Mouse (Mus musculus) liver, embryonic 14.5 days (tissue): ENCODE data around the gene Zfpl1. TPM values are rescaled to one million over a fixed set of nuclear protein-coding genes. Genes with fewer than 3 reads are reported as not detected.

Experiments
- ATAC-seq: fragments of 200-750 bp; cut with Nextera tagmentation; 2 replicates; pipeline ENCODE4 v1.8.0; 2017; ENCODE audit warnings: moderate number of reproducible peaks, mild to moderate bottlenecking, moderate library complexity; ENCODE audit not compliant: insufficient read depth
- DNase-seq, 3 experiments: peaks; one replicate each; pipeline ENCODE4 v3.0.0-alpha.2; 2012 to 2013; ENCODE audit warnings: low read depth in 3 of 3, low spot score in 3 of 3
- H3K27ac ChIP-seq: fragments of 300-500 bp; sonication (generic); 2 replicates; pipeline ENCODE4 v1.5.1; 2014; ENCODE audit warnings: moderate library complexity, mild to moderate bottlenecking, control low read depth, inconsistent platforms
- H3K27me3 ChIP-seq: fragments of 300-500 bp; sonication (generic); 2 replicates; pipeline ENCODE4 v1.6.1; 2014; ENCODE audit warnings: mild to moderate bottlenecking, low read length, moderate library complexity; ENCODE audit not compliant: control insufficient read depth, insufficient read depth
- H3K36me3 ChIP-seq: fragments of 300-500 bp; sonication (generic); replicated peaks from 2 replicates; pipeline ENCODE4 v1.6.1; 2014; ENCODE audit warnings: low read depth; ENCODE audit not compliant: control insufficient read depth, insufficient read depth
- H3K4me1 ChIP-seq, 2 experiments: fragments of 200-500 bp in 1 of 2; fragments of 300-500 bp in 1 of 2; sonication (generic) in 1 of 2; replicated peaks; 2 replicates each; pipeline ENCODE4 v1.6.1; 2012 to 2014; ENCODE audit warnings: antibody characterized with exemption in 1 of 2, inconsistent platforms in 1 of 2, low read length in 1 of 2; ENCODE audit not compliant: control insufficient read depth in 2 of 2, insufficient read depth in 2 of 2
- H3K4me2 ChIP-seq: fragments of 300-500 bp; sonication (generic); 2 replicates; pipeline ENCODE4 v1.6.1; 2014; ENCODE audit warnings: low read depth, mild to moderate bottlenecking, control low read depth, moderate library complexity
- H3K4me3 ChIP-seq, 2 experiments: fragments of 200-500 bp in 1 of 2; fragments of 300-500 bp in 1 of 2; sonication (generic) in 1 of 2; 2 replicates each; pipeline ENCODE4 v1.5.1; 2012 to 2014; ENCODE audit warnings: low read depth in 2 of 2, low read length in 2 of 2, mild to moderate bottlenecking in 2 of 2, control low read depth in 1 of 2, inconsistent platforms in 1 of 2, moderate library complexity in 1 of 2; ENCODE audit not compliant: insufficient read depth in 1 of 2
- H3K9ac ChIP-seq: fragments of 300-500 bp; sonication (generic); replicated peaks from 2 replicates; pipeline ENCODE4 v1.6.1; 2014; ENCODE audit warnings: mild to moderate bottlenecking, control low read depth, moderate library complexity
- H3K9me3 ChIP-seq: fragments of 300-500 bp; sonication (generic); 2 replicates; pipeline ENCODE4 v1.6.1; 2016; ENCODE audit warnings: low read length, mixed read lengths; ENCODE audit not compliant: control insufficient read depth
- CTCF ChIP-seq: IDR thresholded peaks from 2 replicates; pipeline ENCODE4 v1.5.1; 2016; ENCODE audit warnings: antibody characterized with exemption, low read depth, control low read depth
- EP300 ChIP-seq: IDR thresholded peaks from 2 replicates; pipeline ENCODE4 v1.6.1; 2016; ENCODE audit warnings: antibody characterized with exemption, low read depth
- WGBS: fragments of 180-500 bp; shearing (Covaris S2); extraction: QIAGEN DNeasy Blood & Tissue Kit; methylation state at CpG from one replicate; pipeline ENCODE4 v1.1.7; 2014; ENCODE audit not compliant: insufficient replicate concordance; 5-methylcytosine and 5-hydroxymethylcytosine counted together
- polyA plus RNA-seq, 2 experiments: library from polyadenylated mRNA; depleted of rRNA in 1 of 2; stranded (reverse) in 1 of 2; unstranded in 1 of 2; fragments of >200 nt; fragmentation: Nextera tagmentation in 1 of 2; extraction: Ambion mirVana in 1 of 2; gene quantifications; 2 replicates each; pipeline versions ENCODE4 v1.2.1 to v1.2.3; 2012 to 2014

Zfpl1 gene
- polyA plus RNA-seq, 2 experiments = 18.1 to 20.8 TPM

DNA sequence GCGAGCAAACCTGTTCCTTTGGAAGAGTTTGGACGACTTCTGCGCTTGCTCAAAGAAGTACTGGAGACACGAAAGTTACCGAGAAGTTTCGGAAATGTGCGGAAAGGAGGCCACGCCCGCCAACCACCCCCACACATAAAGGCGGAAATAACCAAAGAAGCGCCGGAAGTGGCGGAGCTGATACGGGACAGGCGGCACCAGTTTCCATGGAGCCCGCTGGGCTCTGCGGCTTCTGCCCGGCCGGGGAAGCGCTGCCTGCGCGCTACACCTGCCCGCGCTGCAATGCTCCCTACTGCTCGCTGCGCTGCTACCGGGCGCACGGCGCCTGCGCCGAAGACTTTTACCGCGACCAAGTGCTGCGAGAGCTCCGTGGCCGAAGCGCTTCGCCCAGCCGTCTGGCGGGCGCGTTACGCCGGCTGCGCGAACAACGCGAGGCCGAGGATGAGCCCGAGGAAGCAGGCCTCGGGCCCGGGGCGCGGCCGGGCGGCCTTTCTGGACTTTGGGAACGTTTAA lies 23.7 kb downstream of the Zfpl1 start, which contains the start of gene Znhit2:
Gene Znhit2 (plus strand): TSS at position 172 of the 513 bp plus-strand sequence.
- TF ChIP-seq CTCF (peak; percentile 31), EP300 (peak; percentile 14; the same call in 1 of the 2 replicates)
- under 1% methylated on average over 58 of the region's 58 CpGs for WGBS
- peak within 1 kb of the TSS; percentile 66 to 97 for H3K4me3 ChIP-seq
- H3K9ac ChIP-seq = peak within 1 kb of the TSS; percentile 92
- ATAC-seq (peak; percentile 69), DNase-seq (peak; percentile 91)
- peaks cover 22 to 24% of the 10 kb centered on the region in 2 experiments for H3K4me1 ChIP-seq
- H3K9me3 ChIP-seq = no peaks in the 10 kb centered on the region
- peak within 1 kb of the TSS; percentile 86 for H3K4me2 ChIP-seq
- H3K27ac ChIP-seq = peak within 1 kb of the TSS; percentile 94
- peaks cover 24% of the 10 kb centered on the region for H3K36me3 ChIP-seq
- H3K27me3 ChIP-seq = no peaks in the 10 kb centered on the region

DNA sequence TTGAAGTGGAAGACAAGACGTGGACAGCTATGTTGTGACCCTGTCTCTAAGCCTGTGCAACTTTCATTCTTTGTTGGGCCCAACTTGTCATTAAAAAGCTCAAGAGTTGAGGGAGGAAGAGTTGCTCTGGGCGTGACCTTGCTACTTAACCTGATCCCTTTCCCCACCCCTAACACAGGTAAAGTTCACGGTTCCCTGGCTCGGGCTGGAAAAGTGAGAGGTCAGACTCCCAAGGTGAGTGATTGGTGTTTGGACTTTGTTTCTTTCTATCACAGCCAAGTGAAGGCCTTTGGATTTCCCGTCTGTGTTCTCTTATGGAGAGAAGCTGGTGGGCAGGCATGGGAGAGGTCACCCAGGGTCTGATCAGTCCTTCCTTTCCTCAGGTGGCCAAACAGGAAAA lies 25.8 kb downstream of the Zfpl1 start:
- Histone ChIP-seq H3K4me3 (peak overlapping the region; percentile 82 to 97), H3K9me3 (no peaks in the 10 kb centered on the region), H3K4me1 (peaks cover 22 to 24% of the 10 kb centered on the region in 2 experiments), H3K4me2 (peak overlapping the region; percentile 91), H3K27ac (peak overlapping the region; percentile 76), H3K36me3 (peaks cover 41% of the 10 kb centered on the region), H3K9ac (peak overlapping the region; percentile 96), H3K27me3 (no peaks in the 10 kb centered on the region)
- DNase-seq (no peak), ATAC-seq (no peak)
- no peak for TF ChIP-seq EP300
- TF ChIP-seq CTCF = no peak
- WGBS = 60% methylated on average over 5 of the region's 5 CpGs

DNA sequence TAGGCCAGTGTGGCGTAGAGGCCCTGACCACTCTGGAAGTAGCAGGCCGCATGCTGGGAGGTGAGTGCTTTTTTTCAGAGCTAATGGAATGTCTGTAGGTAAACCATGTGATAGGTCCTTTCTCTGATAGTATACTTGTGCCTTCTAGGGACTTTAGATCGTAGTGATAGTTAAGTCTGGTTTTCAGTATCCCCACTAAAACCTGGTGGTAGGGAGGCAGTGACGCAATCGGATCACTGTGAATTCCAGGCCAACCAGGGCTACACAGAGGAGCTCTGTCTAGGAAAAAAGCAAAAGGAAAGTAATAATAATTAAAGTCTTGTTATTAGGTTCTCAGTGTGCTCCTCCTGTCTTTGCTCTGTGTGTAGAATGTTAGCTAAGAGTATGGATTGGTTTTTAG lies 26.2 kb downstream of the Zfpl1 start:
- Histone ChIP-seq H3K36me3 (peaks cover 45% of the 10 kb centered on the region), H3K9ac (peak overlapping the region; percentile 96), H3K4me2 (peak overlapping the region; percentile 91), H3K4me3 (peak overlapping the region; percentile 82 to 97), H3K27ac (peak overlapping the region; percentile 76), H3K27me3 (no peaks in the 10 kb centered on the region), H3K9me3 (no peaks in the 10 kb centered on the region), H3K4me1 (peaks cover 22 to 24% of the 10 kb centered on the region in 2 experiments)
- ATAC-seq (no peak), DNase-seq (no peak)
- TF ChIP-seq CTCF = no peak
- TF ChIP-seq EP300 = no peak
- WGBS = 20% methylated on average over 5 of the region's 5 CpGs

DNA sequence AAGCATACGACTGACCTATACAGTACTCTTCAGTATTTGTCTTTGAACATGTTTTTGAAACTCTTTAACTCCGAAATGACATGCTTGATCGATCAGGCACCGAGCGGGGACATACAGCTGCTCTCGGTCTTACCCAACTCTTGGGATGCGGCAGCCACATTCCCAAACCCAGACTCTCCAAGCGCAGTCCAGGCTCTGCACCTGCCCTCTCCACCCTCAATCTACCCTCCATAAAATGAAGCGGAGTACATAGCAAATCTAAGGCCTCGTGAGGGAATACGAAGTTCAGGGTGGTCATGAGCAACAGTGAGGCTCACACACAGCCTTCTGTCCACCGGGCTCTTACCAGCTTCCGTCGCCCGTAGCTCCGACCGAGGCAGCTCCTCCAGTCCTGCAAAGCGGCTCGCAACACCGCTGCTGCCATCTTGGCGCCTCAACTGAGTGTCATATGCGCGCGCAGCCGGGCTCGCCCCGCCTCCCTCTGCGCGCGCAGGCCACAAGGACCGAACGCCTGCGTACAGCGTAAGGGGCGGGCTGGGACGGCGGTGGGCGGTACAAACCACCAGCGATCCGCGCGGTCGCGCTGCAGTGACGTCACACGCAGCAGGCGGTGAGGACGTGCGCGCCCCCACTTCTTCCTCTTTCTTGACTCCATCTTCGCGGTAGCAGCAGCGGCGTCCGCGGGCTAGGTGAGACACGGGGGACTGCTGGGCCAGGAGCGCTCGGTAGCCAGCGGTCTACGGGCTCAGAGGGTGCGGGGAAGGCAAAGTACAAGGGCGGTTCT lies 27.3 kb downstream of the Zfpl1 start, which contains the start of the genes Mrpl49 and Fau:
Gene Mrpl49 (minus strand): TSS at position 473 of the 784 bp plus-strand sequence.
Gene Fau (plus strand): TSS at position 532 of the 784 bp plus-strand sequence.
- TF ChIP-seq EP300 (no peak), CTCF (no peak)
- H3K9me3 ChIP-seq = no peaks in the 10 kb centered on the region
- peak within 1 kb of the TSS; percentile 96 for H3K9ac ChIP-seq
- peaks cover 20 to 21% of the 10 kb centered on the region in 2 experiments for H3K4me1 ChIP-seq
- under 1% methylated on average over 63 of the region's 63 CpGs for WGBS
- DNase-seq (peak; percentile 91 to 95 (median 93)), ATAC-seq (peak; percentile 78)
- peaks cover 54% of the 10 kb centered on the region for H3K36me3 ChIP-seq
- H3K27ac ChIP-seq = peak within 1 kb of the TSS; percentile 76
- peak within 1 kb of the TSS; percentile 91 for H3K4me2 ChIP-seq
- peak within 1 kb of the TSS; percentile 82 to 97 for H3K4me3 ChIP-seq
- H3K27me3 ChIP-seq = no peaks in the 10 kb centered on the region

DNA sequence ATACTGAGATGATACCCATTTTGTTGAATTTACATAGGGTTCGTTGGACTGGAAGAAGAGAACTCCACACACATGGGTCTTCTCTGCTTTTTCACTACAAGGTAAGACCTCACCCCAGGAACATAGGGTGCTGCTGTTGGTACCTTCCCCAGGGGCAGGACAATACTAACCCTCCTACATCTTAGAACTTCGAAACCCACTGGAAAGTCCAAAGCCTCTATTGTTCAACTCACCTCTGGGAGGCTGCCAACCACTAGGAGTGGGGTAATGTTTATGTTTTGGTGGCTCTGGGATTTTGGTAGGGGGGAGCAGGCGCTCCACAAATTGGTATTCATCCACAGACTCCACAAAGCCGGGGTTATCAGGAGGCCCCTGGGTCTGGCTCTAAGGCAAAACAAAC lies 28.1 kb downstream of the Zfpl1 start:
- DNase-seq (no peak), ATAC-seq (no peak)
- H3K9ac ChIP-seq = peak overlapping the region; percentile 78
- peak overlapping the region; percentile 71 to 97 for H3K4me3 ChIP-seq
- H3K27ac ChIP-seq = no peak overlapping the region
- H3K9me3 ChIP-seq = no peaks in the 10 kb centered on the region
- peak overlapping the region; percentile 81 for H3K4me2 ChIP-seq
- no peak for TF ChIP-seq EP300
- no peak for TF ChIP-seq CTCF
- no peaks in the 10 kb centered on the region for H3K27me3 ChIP-seq
- H3K4me1 ChIP-seq = peaks cover 16 to 17% of the 10 kb centered on the region in 2 experiments
- 40% methylated on average over 4 of the region's 4 CpGs for WGBS
- peaks cover 62% of the 10 kb centered on the region for H3K36me3 ChIP-seq
